Mouse (Mus musculus) hindbrain, postnatal 0 days (tissue): ENCODE measurements at regions not wholly inside any gene's neighbourhood (a gene's known extent, or its start where the extent isn't known, plus 50 kb on each side); places are given as distances from the start of the nearest gene placed in this dataset.

ENCODE experiments used
- ATAC-seq: fragments of 200-750 bp; cut with Nextera tagmentation; 2 replicates; pipeline ENCODE4 v1.8.0; 2017; ENCODE audit warnings: mild to moderate bottlenecking, moderate TSS enrichment, moderate library complexity
- DNase-seq: peaks from one replicate; pipeline ENCODE4 v3.0.0-alpha.2; 2015; ENCODE audit warnings: low spot score
- H3K27ac ChIP-seq: fragments of 300-500 bp; sonication (generic); 2 replicates; pipeline ENCODE4 v1.5.1; 2014; ENCODE audit warnings: mild to moderate bottlenecking
- H3K27me3 ChIP-seq: fragments of 300-500 bp; sonication (generic); 2 replicates; pipeline ENCODE4 v1.6.1; 2014; ENCODE audit warnings: low read length, mixed read lengths; ENCODE audit not compliant: insufficient read depth
- H3K36me3 ChIP-seq: fragments of 300-500 bp; sonication (generic); 2 replicates; pipeline ENCODE4 v1.6.1; 2014; ENCODE audit warnings: low read length, mixed read lengths; ENCODE audit not compliant: insufficient read depth
- H3K4me1 ChIP-seq: fragments of 300-500 bp; sonication (generic); 2 replicates; pipeline ENCODE4 v1.6.1; 2014; ENCODE audit warnings: antibody characterized with exemption, low read length, mixed read lengths; ENCODE audit not compliant: insufficient read depth
- H3K4me2 ChIP-seq: fragments of 300-500 bp; sonication (generic); 2 replicates; pipeline ENCODE4 v1.6.1; 2014; ENCODE audit warnings: low read depth, mild to moderate bottlenecking, low read length, moderate library complexity, mixed read lengths
- H3K4me3 ChIP-seq: fragments of 300-500 bp; sonication (generic); 2 replicates; pipeline ENCODE4 v1.5.1; 2014; ENCODE audit warnings: low read length
- H3K9ac ChIP-seq: fragments of 300-500 bp; sonication (generic); replicated peaks from 2 replicates; pipeline ENCODE4 v1.6.1; 2014; ENCODE audit warnings: mild to moderate bottlenecking, low read length, moderate library complexity, mixed read lengths
- H3K9me3 ChIP-seq: fragments of 300-500 bp; sonication (generic); 2 replicates; pipeline ENCODE4 v1.6.1; 2016; ENCODE audit warnings: low read length, mixed read lengths
- CTCF ChIP-seq: IDR thresholded peaks from 2 replicates; pipeline ENCODE4 v1.5.1; 2016; ENCODE audit warnings: antibody characterized with exemption, control low read depth, low read depth
- WGBS: fragments of 180-500 bp; shearing (Covaris S2); extraction: QIAGEN DNeasy Blood & Tissue Kit; methylation state at CpG from one replicate; pipeline ENCODE4 v1.1.7; 2014; 5-methylcytosine and 5-hydroxymethylcytosine counted together

DNA sequence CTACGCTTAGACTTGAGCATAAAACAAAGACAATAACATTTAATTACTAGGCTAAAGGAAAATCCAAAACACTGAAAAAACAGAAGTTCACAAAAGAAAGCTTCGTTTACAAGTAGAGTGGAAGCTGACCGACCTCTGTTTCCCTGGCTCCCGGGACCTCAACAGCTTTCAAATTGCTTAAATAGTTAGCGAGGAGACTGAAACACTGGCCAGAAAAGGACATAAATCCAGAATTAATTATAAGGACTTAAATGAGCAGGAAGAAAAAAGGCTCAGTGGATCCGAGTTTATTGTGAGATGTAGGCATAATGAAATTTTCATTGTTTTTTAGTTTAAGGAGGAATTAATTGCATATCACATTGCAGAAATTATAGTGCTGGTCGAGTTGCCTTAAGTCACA, 754.4 kb downstream of the Kcnj2 start:
- no peak overlapping the region for H3K9ac ChIP-seq
- 0 out of 2 replicates have a peak, but pooled peaks cover 6% of the 10 kb centered on the region for H3K4me1 ChIP-seq
- ATAC-seq (no peak), DNase-seq (no peak)
- TF ChIP-seq CTCF: no peak
- no peaks in the 10 kb centered on the region for H3K9me3 ChIP-seq
- 43% methylated on average over 7 of the region's 7 CpGs for WGBS
- H3K4me3 ChIP-seq: no peak overlapping the region
- H3K4me2 ChIP-seq: no peak overlapping the region
- H3K27ac ChIP-seq: no peak overlapping the region
- H3K36me3 ChIP-seq: no peaks in the 10 kb centered on the region
- no peaks in the 10 kb centered on the region for H3K27me3 ChIP-seq

- Histone ChIP-seq H3K36me3 (no peaks in the 10 kb centered on the region), H3K27me3 (no peaks in the 10 kb centered on the region), H3K4me3 (no peak overlapping the region), H3K9me3 (no peaks in the 10 kb centered on the region), H3K27ac (no peak overlapping the region), H3K4me2 (no peak overlapping the region), H3K4me1 (no peaks in the 10 kb centered on the region), H3K9ac (no peak overlapping the region)
- no peak for ATAC-seq
- DNase-seq: no peak
- no peak for TF ChIP-seq CTCF
- WGBS: 68% methylated on average over 8 of the region's 8 CpGs
These were observed 762.5 kb downstream of the Kcnj2 start for GRCm38 (mm10) chr11:111828455-111828854.

- Histone ChIP-seq H3K9ac (no peak overlapping the region), H3K27me3 (no peaks in the 10 kb centered on the region), H3K9me3 (no peaks in the 10 kb centered on the region), H3K27ac (no peak overlapping the region), H3K4me3 (no peak overlapping the region), H3K4me1 (no peaks in the 10 kb centered on the region), H3K36me3 (no peaks in the 10 kb centered on the region), H3K4me2 (no peak overlapping the region)
- WGBS: 55% methylated on average over 5 of the region's 5 CpGs
- ATAC-seq (no peak), DNase-seq (no peak)
- TF ChIP-seq CTCF: no peak
These were observed 773.0 kb downstream of the Kcnj2 start for GRCm38 (mm10) chr11:111838996-111839395.

GRCm38 (mm10) chr11:111843728-111844258, 777.8 kb downstream of the Kcnj2 start:
- H3K4me1 ChIP-seq: no peaks in the 10 kb centered on the region
- DNase-seq (no peak), ATAC-seq (no peak)
- H3K27me3 ChIP-seq: no peaks in the 10 kb centered on the region
- TF ChIP-seq CTCF: no peak
- no peak overlapping the region for H3K4me2 ChIP-seq
- H3K27ac ChIP-seq: no peak overlapping the region
- H3K4me3 ChIP-seq: no peak overlapping the region
- no peak overlapping the region for H3K9ac ChIP-seq
- 23% methylated on average over 4 of the region's 4 CpGs for WGBS
- H3K36me3 ChIP-seq: no peaks in the 10 kb centered on the region
- no peaks in the 10 kb centered on the region for H3K9me3 ChIP-seq

- H3K4me1 ChIP-seq: no peaks in the 10 kb centered on the region
- H3K4me2 ChIP-seq: no peak overlapping the region
- no peak overlapping the region for H3K4me3 ChIP-seq
- no peak for DNase-seq
- no peak for ATAC-seq
- H3K27ac ChIP-seq: no peak overlapping the region
- no peak for TF ChIP-seq CTCF
- WGBS: 30% methylated on average over 7 of the region's 7 CpGs
- no peak overlapping the region for H3K9ac ChIP-seq
- no peaks in the 10 kb centered on the region for H3K27me3 ChIP-seq
- no peaks in the 10 kb centered on the region for H3K36me3 ChIP-seq
- H3K9me3 ChIP-seq: no peaks in the 10 kb centered on the region
These were observed 778.5 kb downstream of the Kcnj2 start for GRCm38 (mm10) chr11:111844382-111845027.

DNA sequence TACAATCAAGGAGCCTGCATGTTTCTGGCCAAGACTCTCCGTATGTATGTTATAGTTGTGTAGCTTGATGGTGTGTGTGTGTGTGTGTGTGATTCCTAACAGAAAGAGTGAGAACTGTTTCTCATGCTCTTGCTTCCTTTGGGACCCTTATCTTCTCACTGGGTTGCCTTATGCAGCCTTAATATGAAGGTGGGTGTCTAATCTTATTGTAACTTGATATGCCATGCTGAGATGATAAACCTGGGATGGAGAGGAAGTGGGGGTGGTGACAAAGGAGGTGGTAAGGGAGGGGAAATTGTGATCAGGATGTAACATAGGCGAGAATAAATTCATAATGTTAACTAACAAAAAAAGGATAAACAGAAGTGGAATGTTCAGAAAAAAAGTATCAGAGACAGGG, 791.3 kb downstream of the Kcnj2 start:
- Histone ChIP-seq H3K9ac (no peak overlapping the region), H3K27ac (no peak overlapping the region), H3K4me2 (no peak overlapping the region), H3K4me1 (no peaks in the 10 kb centered on the region), H3K9me3 (no peaks in the 10 kb centered on the region), H3K27me3 (no peaks in the 10 kb centered on the region), H3K4me3 (no peak overlapping the region), H3K36me3 (no peaks in the 10 kb centered on the region)
- WGBS: 77% methylated on average over 2 of the region's 2 CpGs
- no peak for DNase-seq
- no peak for ATAC-seq
- TF ChIP-seq CTCF: no peak

- no peak overlapping the region for H3K27ac ChIP-seq
- H3K4me1 ChIP-seq: no peaks in the 10 kb centered on the region
- no peaks in the 10 kb centered on the region for H3K27me3 ChIP-seq
- no peak overlapping the region for H3K9ac ChIP-seq
- ATAC-seq: no peak
- DNase-seq: no peak
- no peaks in the 10 kb centered on the region for H3K9me3 ChIP-seq
- H3K4me2 ChIP-seq: no peak overlapping the region
- no peaks in the 10 kb centered on the region for H3K36me3 ChIP-seq
- TF ChIP-seq CTCF: no peak
- H3K4me3 ChIP-seq: no peak overlapping the region
- 82% methylated on average over 5 of the region's 5 CpGs for WGBS
These were observed 792.1 kb downstream of the Kcnj2 start for GRCm38 (mm10) chr11:111858111-111858510.
